Mouse (Mus musculus) hindbrain, postnatal 0 days (tissue): Measurements from ENCODE around the gene Rinl. TPM values are rescaled to one million over a fixed set of nuclear protein-coding genes. Genes with fewer than 3 reads are reported as not detected.

Source experiments
- ATAC-seq: fragments of 200-750 bp; cut with Nextera tagmentation; 2 replicates; pipeline ENCODE4 v1.8.0; 2017; ENCODE audit warnings: mild to moderate bottlenecking, moderate TSS enrichment, moderate library complexity
- DNase-seq: peaks from one replicate; pipeline ENCODE4 v3.0.0-alpha.2; 2015; ENCODE audit warnings: low spot score
- H3K27ac ChIP-seq: fragments of 300-500 bp; sonication (generic); 2 replicates; pipeline ENCODE4 v1.5.1; 2014; ENCODE audit warnings: mild to moderate bottlenecking
- H3K27me3 ChIP-seq: fragments of 300-500 bp; sonication (generic); 2 replicates; pipeline ENCODE4 v1.6.1; 2014; ENCODE audit warnings: low read length, mixed read lengths; ENCODE audit not compliant: insufficient read depth
- H3K36me3 ChIP-seq: fragments of 300-500 bp; sonication (generic); 2 replicates; pipeline ENCODE4 v1.6.1; 2014; ENCODE audit warnings: low read length, mixed read lengths; ENCODE audit not compliant: insufficient read depth
- H3K4me1 ChIP-seq: fragments of 300-500 bp; sonication (generic); 2 replicates; pipeline ENCODE4 v1.6.1; 2014; ENCODE audit warnings: antibody characterized with exemption, low read length, mixed read lengths; ENCODE audit not compliant: insufficient read depth
- H3K4me2 ChIP-seq: fragments of 300-500 bp; sonication (generic); 2 replicates; pipeline ENCODE4 v1.6.1; 2014; ENCODE audit warnings: low read depth, mild to moderate bottlenecking, low read length, moderate library complexity, mixed read lengths
- H3K4me3 ChIP-seq: fragments of 300-500 bp; sonication (generic); 2 replicates; pipeline ENCODE4 v1.5.1; 2014; ENCODE audit warnings: low read length
- H3K9ac ChIP-seq: fragments of 300-500 bp; sonication (generic); replicated peaks from 2 replicates; pipeline ENCODE4 v1.6.1; 2014; ENCODE audit warnings: mild to moderate bottlenecking, low read length, moderate library complexity, mixed read lengths
- H3K9me3 ChIP-seq: fragments of 300-500 bp; sonication (generic); 2 replicates; pipeline ENCODE4 v1.6.1; 2016; ENCODE audit warnings: low read length, mixed read lengths
- CTCF ChIP-seq: IDR thresholded peaks from 2 replicates; pipeline ENCODE4 v1.5.1; 2016; ENCODE audit warnings: antibody characterized with exemption, control low read depth, low read depth
- WGBS: fragments of 180-500 bp; shearing (Covaris S2); extraction: QIAGEN DNeasy Blood & Tissue Kit; methylation state at CpG from one replicate; pipeline ENCODE4 v1.1.7; 2014; 5-methylcytosine and 5-hydroxymethylcytosine counted together
- polyA plus RNA-seq: library from polyadenylated mRNA; unstranded; fragments of >200 nt; fragmentation: Nextera tagmentation; extraction: Ambion mirVana; gene quantifications from 2 replicates; pipeline ENCODE4 v1.2.1, GENCODE M21; 2015
- total RNA-seq: library from RNA; depleted of rRNA; stranded (reverse); fragments of >200 nt; gene quantifications from 2 replicates; pipeline ENCODE4 v1.2.3, GENCODE M21; 2014

The Rinl gene
- total and polyA plus RNA-seq, 2 experiments from 2014 or later: 1.2 to 1.4 TPM

- Histone ChIP-seq H3K4me3 (peak within 1 kb of the TSS; percentile 81), H3K36me3 (no peaks in the 10 kb centered on the region; the same call in 1 of the 2 replicates), H3K27ac (no peak within 1 kb of the TSS), H3K9ac (peak within 1 kb of the TSS; percentile 69), H3K27me3 (no peaks in the 10 kb centered on the region), H3K9me3 (no peaks in the 10 kb centered on the region), H3K4me1 (peaks cover 16% of the 10 kb centered on the region), H3K4me2 (peak within 1 kb of the TSS; percentile 76)
- DNase-seq: no peak
- TF ChIP-seq CTCF: no peak
- ATAC-seq: no peak
- WGBS: 68% methylated on average over 7 of the region's 7 CpGs
These were observed 21.3 kb upstream of the Rinl start, which contains the start of gene Nfkbib for GRCm38 (mm10) chr7:28767462-28767965. Gene Nfkbib (minus strand): TSS chr7:28767512.

- DNase-seq (no peak), ATAC-seq (no peak)
- H3K4me1 ChIP-seq: peaks cover 21% of the 10 kb centered on the region
- no peaks in the 10 kb centered on the region for H3K27me3 ChIP-seq
- H3K4me2 ChIP-seq: no peak overlapping the region
- no peak overlapping the region for H3K4me3 ChIP-seq
- no peak overlapping the region for H3K9ac ChIP-seq
- 85% methylated on average over 9 of the region's 9 CpGs for WGBS
- no peaks in the 10 kb centered on the region for H3K36me3 ChIP-seq
- H3K27ac ChIP-seq: no peak overlapping the region
- no peak for TF ChIP-seq CTCF
- H3K9me3 ChIP-seq: no peaks in the 10 kb centered on the region
These were observed 19.3 kb upstream of the Rinl start for GRCm38 (mm10) chr7:28769414-28769958.

GRCm38 (mm10) chr7:28770309-28770708 is 18.5 kb upstream of the Rinl start:
- no peak overlapping the region for H3K9ac ChIP-seq
- ATAC-seq: no peak
- WGBS: 90% methylated on average over 3 of the region's 3 CpGs

GRCm38 (mm10) chr7:28771867-28772266 is 16.9 kb upstream of the Rinl start:
- no peak overlapping the region for H3K4me3 ChIP-seq
- DNase-seq (no peak), ATAC-seq (no peak)
- no peak overlapping the region for H3K27ac ChIP-seq
- H3K4me2 ChIP-seq: no peak overlapping the region
- H3K9me3 ChIP-seq: no peaks in the 10 kb centered on the region
- H3K36me3 ChIP-seq: no peaks in the 10 kb centered on the region
- no peak for TF ChIP-seq CTCF
- no peaks in the 10 kb centered on the region for H3K27me3 ChIP-seq
- peaks cover 9% of the 10 kb centered on the region for H3K4me1 ChIP-seq
- H3K9ac ChIP-seq: no peak overlapping the region
- 72% methylated on average over 11 of the region's 11 CpGs for WGBS

More at GRCm38 (mm10) chr7:28770309-28770708, 18.5 kb upstream of the Rinl start:
- Histone ChIP-seq H3K9me3 (no peaks in the 10 kb centered on the region), H3K4me1 (peaks cover 14% of the 10 kb centered on the region), H3K4me2 (no peak overlapping the region), H3K27ac (no peak overlapping the region), H3K36me3 (no peaks in the 10 kb centered on the region), H3K27me3 (no peaks in the 10 kb centered on the region), H3K4me3 (no peak overlapping the region)
- no peak for DNase-seq
- no peak for TF ChIP-seq CTCF

- WGBS: 60% methylated on average over 3 of the region's 3 CpGs
- Histone ChIP-seq H3K27ac (no peak overlapping the region), H3K4me2 (no peak overlapping the region), H3K9ac (no peak overlapping the region), H3K36me3 (0 out of 2 replicates have a peak, but pooled peaks cover 6% of the 10 kb centered on the region), H3K4me3 (no peak overlapping the region), H3K9me3 (no peaks in the 10 kb centered on the region), H3K4me1 (peaks cover 5% of the 10 kb centered on the region; the same call in 1 of the 2 replicates), H3K27me3 (no peaks in the 10 kb centered on the region)
- no peak for DNase-seq
- ATAC-seq: no peak
- TF ChIP-seq CTCF: no peak
These were observed 15.6 kb upstream of the Rinl start for GRCm38 (mm10) chr7:28773163-28773562.

GRCm38 (mm10) chr7:28774164-28774563 is 14.6 kb upstream of the Rinl start:
- H3K4me1 ChIP-seq: 0 out of 2 replicates have a peak, but pooled peaks cover 5% of the 10 kb centered on the region
- H3K27me3 ChIP-seq: no peaks in the 10 kb centered on the region
- ATAC-seq (peak; percentile 89), DNase-seq (peak; percentile 67)
- WGBS: 25% methylated on average over 12 of the region's 12 CpGs
- H3K27ac ChIP-seq: peak overlapping the region; percentile 60
- H3K4me3 ChIP-seq: no peak overlapping the region
- TF ChIP-seq CTCF: no peak
- H3K36me3 ChIP-seq: 0 out of 2 replicates have a peak, but pooled peaks cover 6% of the 10 kb centered on the region
- H3K4me2 ChIP-seq: no peak overlapping the region
- H3K9ac ChIP-seq: no peak overlapping the region
- no peaks in the 10 kb centered on the region for H3K9me3 ChIP-seq

- H3K9me3 ChIP-seq: no peaks in the 10 kb centered on the region
- no peak overlapping the region for H3K9ac ChIP-seq
- H3K27me3 ChIP-seq: no peaks in the 10 kb centered on the region
- ATAC-seq (no peak), DNase-seq (peak; percentile 46)
- TF ChIP-seq CTCF: no peak
- H3K27ac ChIP-seq: no peak overlapping the region
- 59% methylated on average over 7 of the region's 7 CpGs for WGBS
- 0 out of 2 replicates have a peak, but pooled peaks cover 5% of the 10 kb centered on the region for H3K4me1 ChIP-seq
- H3K4me2 ChIP-seq: no peak overlapping the region
- H3K4me3 ChIP-seq: no peak overlapping the region
- H3K36me3 ChIP-seq: 0 out of 2 replicates have a peak, but pooled peaks cover 6% of the 10 kb centered on the region
These were observed 13.6 kb upstream of the Rinl start for GRCm38 (mm10) chr7:28775129-28775528.
